Mouse (Mus musculus) embryonic facial prominence, embryonic 14.5 days (tissue): ENCODE measurements around the gene Arhgap45. TPM values are rescaled to one million over a fixed set of nuclear protein-coding genes. Genes with fewer than 3 reads are reported as not detected.
A peak's percentile ranks its signal among the peaks of the same experiment; 100 is the strongest.

ENCODE experiments used
- ATAC-seq: fragments of 200-750 bp; cut with Nextera tagmentation; 2 replicates; pipeline ENCODE4 v1.8.0; 2017; ENCODE audit warnings: low read depth, moderate number of reproducible peaks, moderate TSS enrichment
- DNase-seq: peaks from one replicate; pipeline ENCODE4 v3.0.0-alpha.2; 2015; ENCODE audit warnings: low spot score
- H3K27ac ChIP-seq: fragments of 300-500 bp; sonication (generic); replicated peaks from 2 replicates; pipeline ENCODE4 v1.5.1; 2014; ENCODE audit warnings: low read depth, mild to moderate bottlenecking, low read length, moderate library complexity
- H3K27me3 ChIP-seq: fragments of 300-500 bp; sonication (generic); replicated peaks from 2 replicates; pipeline ENCODE4 v1.6.1; 2014; ENCODE audit warnings: low read length; ENCODE audit not compliant: control insufficient read depth, insufficient read depth
- H3K36me3 ChIP-seq: fragments of 300-500 bp; sonication (generic); 2 replicates; pipeline ENCODE4 v1.6.1; 2014; ENCODE audit warnings: low read length, mixed read lengths; ENCODE audit not compliant: control insufficient read depth, insufficient read depth
- H3K4me1 ChIP-seq: fragments of 300-500 bp; sonication (generic); 2 replicates; pipeline ENCODE4 v1.6.1; 2014; ENCODE audit warnings: antibody characterized with exemption, low read length; ENCODE audit not compliant: control insufficient read depth, insufficient read depth
- H3K4me2 ChIP-seq: fragments of 300-500 bp; sonication (generic); 2 replicates; pipeline ENCODE4 v1.6.1; 2014; ENCODE audit warnings: low read depth, mild to moderate bottlenecking, low read length, moderate library complexity, mixed read lengths
- H3K4me3 ChIP-seq: fragments of 300-500 bp; sonication (generic); 2 replicates; pipeline ENCODE4 v1.5.1; 2014; ENCODE audit warnings: low read depth, mild to moderate bottlenecking, low read length
- H3K9ac ChIP-seq: fragments of 300-500 bp; sonication (generic); 2 replicates; pipeline ENCODE4 v1.6.1; 2014; ENCODE audit warnings: low read depth, mild to moderate bottlenecking, low read length, moderate library complexity, mixed read lengths
- H3K9me3 ChIP-seq: fragments of 300-500 bp; sonication (generic); 2 replicates; pipeline ENCODE4 v1.6.1; 2016; ENCODE audit warnings: low read length; ENCODE audit not compliant: control insufficient read depth
- WGBS: fragments of 180-500 bp; shearing (Covaris S2); extraction: QIAGEN DNeasy Blood & Tissue Kit; methylation state at CpG from one replicate; pipeline ENCODE4 v1.1.7; 2014; 5-methylcytosine and 5-hydroxymethylcytosine counted together
- polyA plus RNA-seq: library from polyadenylated mRNA; unstranded; fragments of >200 nt; fragmentation: Nextera tagmentation; extraction: Ambion mirVana; gene quantifications from 2 replicates; pipeline ENCODE4 v1.2.1, GENCODE M21; 2014

Arhgap45 gene
- polyA plus RNA-seq, 1 experiment from 2014 or later = 4.4 TPM

- peaks cover 14% of the 10 kb centered on the region; the same call in 1 of the 2 replicates for H3K36me3 ChIP-seq
- ATAC-seq = no peak
Measured at GRCm38 (mm10) chr10:80069948-80070450, 53.5 kb downstream of the Arhgap45 start.

GRCm38 (mm10) chr10:80070837-80071515 is 54.5 kb downstream of the Arhgap45 start:
- ATAC-seq (peak; percentile 85), DNase-seq (peak; percentile 78)
- H3K4me1 ChIP-seq = peaks cover 24% of the 10 kb centered on the region
- no peaks in the 10 kb centered on the region for H3K27me3 ChIP-seq
- H3K9ac ChIP-seq = 0 out of 2 replicates have a peak overlapping the region, but pooled peaks have one; percentile 15
- H3K4me3 ChIP-seq = no peak overlapping the region
- H3K4me2 ChIP-seq = no peak overlapping the region
- 40% methylated on average over 9 of the region's 9 CpGs for WGBS
- peaks cover 11% of the 10 kb centered on the region; the same call in 1 of the 2 replicates for H3K36me3 ChIP-seq
- H3K9me3 ChIP-seq = no peaks in the 10 kb centered on the region
- H3K27ac ChIP-seq = peak overlapping the region; percentile 45; the same call in 1 of the 2 replicates

More at GRCm38 (mm10) chr10:80069948-80070450, 53.5 kb downstream of the Arhgap45 start:
- 89% methylated on average over 3 of the region's 4 CpGs for WGBS
- Histone ChIP-seq H3K27me3 (no peaks in the 10 kb centered on the region), H3K9ac (no peak overlapping the region), H3K4me1 (peaks cover 15% of the 10 kb centered on the region), H3K9me3 (no peaks in the 10 kb centered on the region), H3K4me2 (no peak overlapping the region), H3K27ac (no peak overlapping the region), H3K4me3 (no peak overlapping the region)
- no peak for DNase-seq

- Histone ChIP-seq H3K27me3 (no peaks in the 10 kb centered on the region), H3K36me3 (peaks cover 6% of the 10 kb centered on the region; the same call in 1 of the 2 replicates), H3K27ac (peak overlapping the region; percentile 45; the same call in 1 of the 2 replicates), H3K9ac (0 out of 2 replicates have a peak overlapping the region, but pooled peaks have one; percentile 15), H3K4me1 (peaks cover 24% of the 10 kb centered on the region), H3K9me3 (no peaks in the 10 kb centered on the region), H3K4me2 (no peak overlapping the region), H3K4me3 (no peak overlapping the region)
- no peak for ATAC-seq
- 66% methylated on average over 3 of the region's 3 CpGs for WGBS
- no peak for DNase-seq
Measured at GRCm38 (mm10) chr10:80071516-80071900, 55.1 kb downstream of the Arhgap45 start.

- Histone ChIP-seq H3K4me3 (no peak overlapping the region), H3K36me3 (no peaks in the 10 kb centered on the region), H3K9ac (no peak overlapping the region), H3K4me1 (peaks cover 24% of the 10 kb centered on the region), H3K9me3 (no peaks in the 10 kb centered on the region), H3K4me2 (no peak overlapping the region), H3K27ac (0 out of 2 replicates have a peak overlapping the region, but pooled peaks have one; percentile 2), H3K27me3 (no peaks in the 10 kb centered on the region)
- DNase-seq = no peak
- ATAC-seq = no peak
- 75% methylated on average over 20 of the region's 20 CpGs for WGBS
Measured at GRCm38 (mm10) chr10:80072623-80073489, 56.4 kb downstream of the Arhgap45 start.

GRCm38 (mm10) chr10:80074813-80075601 is 58.6 kb downstream of the Arhgap45 start:
- peak overlapping the region; percentile 63 for H3K27ac ChIP-seq
- DNase-seq (peak; percentile 82), ATAC-seq (peak; percentile 61)
- H3K4me2 ChIP-seq = peak overlapping the region; percentile 46
- peaks cover 18% of the 10 kb centered on the region for H3K36me3 ChIP-seq
- no peaks in the 10 kb centered on the region for H3K9me3 ChIP-seq
- H3K4me1 ChIP-seq = peaks cover 24% of the 10 kb centered on the region
- 0 out of 2 replicates have a peak overlapping the region, but pooled peaks have one; percentile 35 for H3K9ac ChIP-seq
- WGBS = 12% methylated on average over 27 of the region's 28 CpGs
- H3K27me3 ChIP-seq = no peaks in the 10 kb centered on the region
- peak overlapping the region; percentile 15 for H3K4me3 ChIP-seq

- H3K27ac ChIP-seq = peak overlapping the region; percentile 55; the same call in 1 of the 2 replicates
- DNase-seq (no peak), ATAC-seq (no peak)
- H3K4me1 ChIP-seq = peaks cover 24% of the 10 kb centered on the region
- H3K36me3 ChIP-seq = peaks cover 27% of the 10 kb centered on the region
- 60% methylated on average over 1 of the region's 1 CpGs for WGBS
- no peak overlapping the region for H3K4me2 ChIP-seq
- H3K9me3 ChIP-seq = no peaks in the 10 kb centered on the region
- no peak overlapping the region for H3K4me3 ChIP-seq
- no peaks in the 10 kb centered on the region for H3K27me3 ChIP-seq
- H3K9ac ChIP-seq = no peak overlapping the region
Measured at GRCm38 (mm10) chr10:80075924-80076323, 59.5 kb downstream of the Arhgap45 start.

GRCm38 (mm10) chr10:80076386-80076785 is 59.9 kb downstream of the Arhgap45 start:
- Histone ChIP-seq H3K36me3 (peaks cover 31% of the 10 kb centered on the region), H3K9ac (no peak overlapping the region), H3K9me3 (no peaks in the 10 kb centered on the region), H3K27ac (no peak overlapping the region), H3K27me3 (no peaks in the 10 kb centered on the region), H3K4me3 (no peak overlapping the region), H3K4me1 (peaks cover 22% of the 10 kb centered on the region), H3K4me2 (no peak overlapping the region)
- 97% methylated on average over 4 of the region's 4 CpGs for WGBS
- ATAC-seq (no peak), DNase-seq (no peak)

GRCm38 (mm10) chr10:80077312-80077711 is 60.9 kb downstream of the Arhgap45 start:
- Histone ChIP-seq H3K4me3 (no peak overlapping the region), H3K4me1 (peaks cover 14% of the 10 kb centered on the region), H3K9ac (no peak overlapping the region), H3K36me3 (peaks cover 41% of the 10 kb centered on the region), H3K27me3 (no peaks in the 10 kb centered on the region), H3K27ac (no peak overlapping the region), H3K4me2 (no peak overlapping the region), H3K9me3 (no peaks in the 10 kb centered on the region)
- no peak for DNase-seq
- WGBS = 84% methylated on average over 5 of the region's 5 CpGs
- ATAC-seq = no peak
